Mouse (Mus musculus) embryonic facial prominence, embryonic 12.5 days (tissue): Measurements from ENCODE around the gene Tspoap1. TPM values are rescaled to one million over a fixed set of nuclear protein-coding genes. Genes with fewer than 3 reads are reported as not detected.

Experiments
- ATAC-seq: fragments of 200-750 bp; cut with Nextera tagmentation; 2 replicates; pipeline ENCODE4 v1.8.0; 2017; ENCODE audit not compliant: insufficient number of reproducible peaks, insufficient read depth, low FRiP score, low TSS enrichment
- H3K27ac ChIP-seq: fragments of 300-500 bp; sonication (generic); 2 replicates; pipeline ENCODE4 v1.5.1; 2016; ENCODE audit warnings: mild to moderate bottlenecking
- H3K27me3 ChIP-seq: fragments of 300-500 bp; sonication (generic); 2 replicates; pipeline ENCODE4 v1.6.1; 2016; ENCODE audit warnings: mild to moderate bottlenecking, moderate library complexity
- H3K36me3 ChIP-seq: fragments of 300-500 bp; sonication (generic); 2 replicates; pipeline ENCODE4 v1.6.1; 2016; ENCODE audit warnings: mild to moderate bottlenecking
- H3K4me1 ChIP-seq: fragments of 300-500 bp; sonication (generic); 2 replicates; pipeline ENCODE4 v1.6.1; 2016
- H3K4me2 ChIP-seq: fragments of 300-500 bp; sonication (generic); replicated peaks from 2 replicates; pipeline ENCODE4 v1.6.1; 2016; ENCODE audit warnings: mild to moderate bottlenecking, moderate library complexity
- H3K4me3 ChIP-seq: fragments of 300-500 bp; sonication (generic); 2 replicates; pipeline ENCODE4 v1.5.1; 2016; ENCODE audit warnings: mild to moderate bottlenecking
- H3K9ac ChIP-seq: fragments of 300-500 bp; sonication (generic); 2 replicates; pipeline ENCODE4 v1.6.1; 2016; ENCODE audit warnings: mild to moderate bottlenecking, moderate library complexity
- H3K9me3 ChIP-seq: fragments of 300-500 bp; sonication (generic); 2 replicates; pipeline ENCODE4 v1.6.1; 2016; ENCODE audit warnings: mild to moderate bottlenecking, moderate library complexity
- WGBS: fragments of 180-500 bp; shearing (Covaris S2); methylation state at CpG from one replicate; pipeline ENCODE4 v1.1.7; 2016; 5-methylcytosine and 5-hydroxymethylcytosine counted together
- polyA plus RNA-seq: library from polyadenylated mRNA; unstranded; fragments of >200 nt; fragmentation: Nextera tagmentation; extraction: Ambion mirVana; gene quantifications from 2 replicates; pipeline ENCODE4 v1.2.1, GENCODE M21; 2016

Gene Tspoap1
- polyA plus RNA-seq, 1 experiment from 2014 or later: 5.1 TPM

- peaks cover 15% of the 10 kb centered on the region for H3K4me1 ChIP-seq
- H3K27ac ChIP-seq: no peak overlapping the region
- WGBS: 64% methylated on average over 18 of the region's 18 CpGs
- no peak overlapping the region for H3K4me3 ChIP-seq
- H3K36me3 ChIP-seq: no peaks in the 10 kb centered on the region
- no peak for ATAC-seq
- H3K27me3 ChIP-seq: no peaks in the 10 kb centered on the region; the same call in 1 of the 2 replicates
- H3K9ac ChIP-seq: no peak overlapping the region
- no peaks in the 10 kb centered on the region for H3K9me3 ChIP-seq
- H3K4me2 ChIP-seq: no peak overlapping the region
Observed at GRCm38 (mm10) chr11:87728850-87729592, 31.3 kb upstream of the Tspoap1 start.

- no peaks in the 10 kb centered on the region for H3K36me3 ChIP-seq
- no peak for ATAC-seq
- H3K4me3 ChIP-seq: no peak overlapping the region
- no peak overlapping the region for H3K27ac ChIP-seq
- H3K4me2 ChIP-seq: no peak overlapping the region
- H3K27me3 ChIP-seq: no peaks in the 10 kb centered on the region; the same call in 1 of the 2 replicates
- WGBS: 83% methylated on average over 13 of the region's 13 CpGs
- H3K9ac ChIP-seq: no peak overlapping the region
- H3K4me1 ChIP-seq: peaks cover 15% of the 10 kb centered on the region
- no peaks in the 10 kb centered on the region for H3K9me3 ChIP-seq
Observed at GRCm38 (mm10) chr11:87729593-87730185, 30.7 kb upstream of the Tspoap1 start.

GRCm38 (mm10) chr11:87730652-87731310 lies 29.6 kb upstream of the Tspoap1 start:
- no peaks in the 10 kb centered on the region for H3K9me3 ChIP-seq
- H3K36me3 ChIP-seq: no peaks in the 10 kb centered on the region
- no peak for ATAC-seq
- peaks cover 10% of the 10 kb centered on the region for H3K4me1 ChIP-seq
- H3K9ac ChIP-seq: no peak overlapping the region
- no peak overlapping the region for H3K4me2 ChIP-seq
- no peak overlapping the region for H3K4me3 ChIP-seq
- H3K27ac ChIP-seq: no peak overlapping the region
- H3K27me3 ChIP-seq: no peaks in the 10 kb centered on the region; the same call in 1 of the 2 replicates
- WGBS: 69% methylated on average over 10 of the region's 10 CpGs

- Histone ChIP-seq H3K36me3 (peaks cover 2% of the 10 kb centered on the region; the same call in 1 of the 2 replicates), H3K4me2 (peak overlapping the region; percentile 36), H3K9me3 (no peaks in the 10 kb centered on the region), H3K4me1 (peaks cover 6% of the 10 kb centered on the region; the same call in 1 of the 2 replicates), H3K27ac (no peak overlapping the region), H3K4me3 (0 out of 2 replicates have a peak overlapping the region, but pooled peaks have one; percentile 12), H3K27me3 (no peaks in the 10 kb centered on the region), H3K9ac (peak overlapping the region; percentile 38; the same call in 1 of the 2 replicates)
- no peak for ATAC-seq
- 51% methylated on average over 5 of the region's 5 CpGs for WGBS
Observed at GRCm38 (mm10) chr11:87734346-87734745, 26.0 kb upstream of the Tspoap1 start.

GRCm38 (mm10) chr11:87735691-87736090 lies 24.6 kb upstream of the Tspoap1 start:
- no peak overlapping the region for H3K4me3 ChIP-seq
- H3K9ac ChIP-seq: no peak overlapping the region
- no peaks in the 10 kb centered on the region for H3K9me3 ChIP-seq
- H3K36me3 ChIP-seq: peaks cover 15% of the 10 kb centered on the region
- H3K4me2 ChIP-seq: no peak overlapping the region
- H3K4me1 ChIP-seq: peaks cover 6% of the 10 kb centered on the region; the same call in 1 of the 2 replicates
- 85% methylated on average over 6 of the region's 6 CpGs for WGBS
- ATAC-seq: no peak
- no peaks in the 10 kb centered on the region for H3K27me3 ChIP-seq
- H3K27ac ChIP-seq: 0 out of 2 replicates have a peak overlapping the region, but pooled peaks have one; percentile 89

GRCm38 (mm10) chr11:87736647-87737134 lies 23.6 kb upstream of the Tspoap1 start:
- H3K9ac ChIP-seq: peak overlapping the region; percentile 54
- H3K4me2 ChIP-seq: peak overlapping the region; percentile 91
- peaks cover 20% of the 10 kb centered on the region for H3K36me3 ChIP-seq
- H3K9me3 ChIP-seq: no peaks in the 10 kb centered on the region
- ATAC-seq: peak; percentile 81
- H3K27me3 ChIP-seq: no peaks in the 10 kb centered on the region
- H3K27ac ChIP-seq: peak overlapping the region; percentile 89
- H3K4me1 ChIP-seq: peaks cover 6% of the 10 kb centered on the region; the same call in 1 of the 2 replicates
- peak overlapping the region; percentile 76 for H3K4me3 ChIP-seq
- WGBS: under 1% methylated on average over 31 of the region's 31 CpGs

GRCm38 (mm10) chr11:87737175-87737740 lies 23.1 kb upstream of the Tspoap1 start, which contains the start of gene Supt4a:
TSS of gene Supt4a (plus strand) at chr11:87737552.
- Histone ChIP-seq H3K4me3 (peak within 1 kb of the TSS; percentile 76), H3K9me3 (no peaks in the 10 kb centered on the region), H3K4me1 (peaks cover 6% of the 10 kb centered on the region; the same call in 1 of the 2 replicates), H3K27ac (peak within 1 kb of the TSS; percentile 89), H3K9ac (peak within 1 kb of the TSS; percentile 69), H3K36me3 (peaks cover 26% of the 10 kb centered on the region), H3K27me3 (no peaks in the 10 kb centered on the region), H3K4me2 (peak within 1 kb of the TSS; percentile 91)
- WGBS: 0% methylated on average over 55 of the region's 57 CpGs
- ATAC-seq: peak; percentile 74

- Histone ChIP-seq H3K4me3 (no peak overlapping the region), H3K4me1 (no peaks in the 10 kb centered on the region; the same call in 1 of the 2 replicates), H3K4me2 (no peak overlapping the region), H3K27me3 (no peaks in the 10 kb centered on the region), H3K9ac (no peak overlapping the region), H3K9me3 (no peaks in the 10 kb centered on the region), H3K27ac (no peak overlapping the region), H3K36me3 (peaks cover 53% of the 10 kb centered on the region)
- ATAC-seq: no peak
- 87% methylated on average over 3 of the region's 3 CpGs for WGBS
Observed at GRCm38 (mm10) chr11:87743691-87744090, 16.6 kb upstream of the Tspoap1 start.

- Histone ChIP-seq H3K4me1 (no peaks in the 10 kb centered on the region; the same call in 1 of the 2 replicates), H3K4me3 (no peak overlapping the region), H3K9me3 (no peaks in the 10 kb centered on the region), H3K4me2 (no peak overlapping the region), H3K27me3 (no peaks in the 10 kb centered on the region), H3K36me3 (peaks cover 45% of the 10 kb centered on the region), H3K9ac (no peak overlapping the region), H3K27ac (no peak overlapping the region)
- WGBS: 82% methylated on average over 4 of the region's 4 CpGs
- ATAC-seq: no peak
Observed at GRCm38 (mm10) chr11:87744964-87745363, 15.4 kb upstream of the Tspoap1 start.

GRCm38 (mm10) chr11:87745632-87746555 lies 14.4 kb upstream of the Tspoap1 start:
- no peak overlapping the region for H3K4me3 ChIP-seq
- H3K36me3 ChIP-seq: peaks cover 36% of the 10 kb centered on the region
- H3K27me3 ChIP-seq: no peaks in the 10 kb centered on the region
- H3K4me2 ChIP-seq: no peak overlapping the region
- H3K9ac ChIP-seq: no peak overlapping the region
- 81% methylated on average over 9 of the region's 9 CpGs for WGBS
- H3K4me1 ChIP-seq: no peaks in the 10 kb centered on the region; the same call in 1 of the 2 replicates
- H3K27ac ChIP-seq: no peak overlapping the region
- no peaks in the 10 kb centered on the region for H3K9me3 ChIP-seq
- ATAC-seq: no peak
